Mouse (Mus musculus) liver, adult (tissue): ENCODE results near the gene Clcn5.

Experiments
- GATA4 ChIP-seq: IDR thresholded peaks from 2 replicates; pipeline ENCODE4 v1.6.1; 2014; ENCODE audit warnings: mild to moderate bottlenecking, low read length; ENCODE audit not compliant: insufficient replicate concordance

Clcn5 gene

DNA sequence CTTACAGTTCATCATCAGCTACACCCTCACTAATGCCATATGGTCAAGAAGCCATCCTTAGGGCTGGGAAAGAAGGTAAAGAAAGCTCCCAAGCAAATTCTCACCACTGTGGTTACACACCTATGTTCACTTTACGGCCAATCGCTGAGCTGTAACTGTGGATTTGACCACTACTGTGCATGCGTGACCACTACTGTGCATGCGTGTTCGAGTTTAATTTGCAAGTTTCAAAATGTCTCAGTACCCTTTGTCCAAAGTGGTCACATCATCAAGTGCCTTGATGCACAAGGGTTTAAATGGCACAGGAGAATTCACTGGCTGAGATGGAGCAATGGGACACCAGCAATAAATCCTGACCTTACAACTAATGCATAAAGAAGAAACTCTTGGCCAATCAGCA is 58.0 kb downstream of the Clcn5 start:
- no peak for TF ChIP-seq GATA4

DNA sequence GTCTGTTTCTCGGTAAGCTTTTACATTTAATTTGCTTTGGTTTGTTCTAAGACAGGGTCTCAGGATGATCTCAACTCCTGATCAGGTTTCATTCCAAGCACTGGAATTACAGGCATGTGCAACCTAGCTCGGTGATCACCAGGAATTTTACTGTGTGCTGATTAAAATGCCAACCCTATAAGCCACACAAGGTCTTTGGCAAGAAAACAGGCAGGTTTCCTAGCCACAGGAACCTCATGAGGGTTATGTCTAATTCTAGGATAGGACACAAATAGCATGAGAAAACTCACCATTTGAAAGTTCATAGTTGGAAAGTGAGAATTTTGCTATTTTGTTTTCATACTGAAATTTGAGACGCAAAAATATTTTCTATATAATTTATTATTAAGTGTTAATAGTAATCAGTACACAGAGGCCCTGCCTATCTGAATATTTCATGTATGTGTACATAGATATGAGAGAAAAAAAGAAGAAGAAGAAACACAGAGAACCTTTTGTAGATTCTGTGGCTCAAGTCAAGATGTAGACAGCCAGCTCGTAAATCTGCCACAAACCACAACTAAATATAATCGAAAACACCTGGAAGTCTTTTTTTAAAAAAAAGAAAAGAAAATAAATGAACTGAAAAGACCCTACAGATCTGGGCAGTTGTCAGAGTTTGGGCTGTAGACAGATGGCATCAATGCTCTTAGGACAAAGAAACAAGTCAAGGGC is 58.6 kb downstream of the Clcn5 start:
- TF ChIP-seq GATA4 = no peak

DNA sequence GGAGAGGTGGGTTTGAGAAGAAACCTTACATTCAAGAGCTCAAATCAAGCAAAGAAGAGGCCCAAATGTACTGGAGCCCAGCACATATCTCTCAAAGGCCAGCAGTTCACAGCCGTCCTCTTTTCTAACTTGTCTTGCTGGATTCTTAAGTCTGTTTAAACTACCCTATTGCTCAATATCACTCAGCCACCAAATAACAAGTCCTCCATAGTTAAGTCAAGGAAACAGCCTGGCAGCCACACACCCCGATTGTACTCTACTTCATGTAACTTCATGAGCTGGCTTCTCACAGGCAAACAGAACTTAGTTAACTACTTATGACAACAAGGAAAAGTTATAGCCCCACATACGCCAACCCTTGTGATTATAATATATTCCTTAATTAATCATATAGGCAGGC is 59.4 kb downstream of the Clcn5 start:
- TF ChIP-seq GATA4 = no peak

DNA sequence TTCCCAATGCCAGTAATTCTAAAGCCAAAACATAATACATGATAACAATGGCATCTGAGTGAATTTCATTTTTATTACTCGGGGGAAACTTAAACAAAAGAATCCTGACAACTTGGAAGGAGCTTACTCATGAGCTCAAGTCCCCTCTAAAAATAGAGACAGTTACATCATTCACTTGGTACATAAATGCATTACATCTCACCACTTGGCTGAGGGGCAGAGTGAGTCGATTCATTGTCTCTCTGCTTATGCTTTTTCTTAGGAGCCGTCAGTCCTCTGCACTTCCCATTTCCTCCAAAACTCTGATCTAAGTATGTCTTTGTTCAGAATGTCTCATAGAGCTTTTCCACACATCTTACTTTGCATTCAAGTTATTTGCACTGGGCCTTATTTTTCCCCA is 63.1 kb downstream of the Clcn5 start:
- no peak for TF ChIP-seq GATA4

DNA sequence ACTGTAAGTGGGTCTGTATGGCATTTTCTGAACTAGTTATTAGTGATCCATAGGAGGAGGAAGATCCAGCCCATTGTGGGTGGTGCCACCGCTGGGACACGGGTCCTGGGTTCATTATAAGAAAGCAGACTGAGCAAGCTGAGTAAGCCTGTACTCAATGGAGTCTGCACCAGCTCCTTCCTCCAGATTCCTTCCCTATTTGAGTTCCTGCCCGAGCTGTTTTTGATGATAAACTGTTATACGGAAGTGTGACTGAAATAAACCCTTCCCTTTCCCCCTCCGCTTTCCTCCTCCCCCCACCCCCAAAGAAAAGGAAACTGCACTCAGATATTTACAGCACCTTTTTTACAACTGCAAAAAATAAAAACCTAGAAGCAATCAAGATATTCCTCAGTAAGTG is 115.1 kb downstream of the Clcn5 start:
- TF ChIP-seq GATA4 = no peak

DNA sequence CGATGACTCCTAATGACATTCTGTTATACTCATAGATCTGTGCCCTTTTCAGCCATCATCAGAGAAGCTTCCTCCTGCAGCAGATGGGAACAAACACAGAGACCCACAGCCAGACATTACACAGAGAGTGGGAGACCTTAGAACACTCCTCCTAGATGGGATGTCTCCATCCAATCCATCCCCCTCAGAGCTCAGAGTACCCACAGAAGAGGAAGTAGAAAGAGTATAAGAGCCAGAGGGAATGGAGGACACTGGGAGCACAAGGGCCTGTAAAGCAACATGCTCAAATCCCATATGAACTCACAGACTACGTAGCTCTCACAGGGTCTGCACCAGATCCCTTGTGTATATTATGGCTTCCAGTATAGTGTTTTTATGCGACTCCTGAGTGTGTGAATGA is 115.6 kb downstream of the Clcn5 start:
- no peak for TF ChIP-seq GATA4

DNA sequence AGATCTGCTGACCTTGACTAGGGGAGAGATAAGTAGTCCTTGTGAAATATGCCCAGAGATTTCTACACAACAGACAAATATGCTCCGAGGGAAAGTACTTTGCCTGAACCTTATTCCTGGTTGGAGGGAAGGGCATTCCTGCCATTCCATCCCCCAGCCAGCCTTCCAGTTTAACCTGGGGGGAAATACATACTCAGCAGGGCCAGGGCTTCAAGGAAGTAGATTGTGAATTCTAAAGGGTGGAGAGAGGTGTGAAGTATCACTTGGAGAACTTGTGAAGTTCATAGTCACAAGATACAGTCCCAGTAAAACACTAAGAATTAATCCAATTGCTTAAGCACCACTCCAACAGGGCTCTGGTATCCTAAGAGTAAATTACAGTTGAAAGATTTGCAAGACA is 121.3 kb downstream of the Clcn5 start:
- TF ChIP-seq GATA4 = no peak

DNA sequence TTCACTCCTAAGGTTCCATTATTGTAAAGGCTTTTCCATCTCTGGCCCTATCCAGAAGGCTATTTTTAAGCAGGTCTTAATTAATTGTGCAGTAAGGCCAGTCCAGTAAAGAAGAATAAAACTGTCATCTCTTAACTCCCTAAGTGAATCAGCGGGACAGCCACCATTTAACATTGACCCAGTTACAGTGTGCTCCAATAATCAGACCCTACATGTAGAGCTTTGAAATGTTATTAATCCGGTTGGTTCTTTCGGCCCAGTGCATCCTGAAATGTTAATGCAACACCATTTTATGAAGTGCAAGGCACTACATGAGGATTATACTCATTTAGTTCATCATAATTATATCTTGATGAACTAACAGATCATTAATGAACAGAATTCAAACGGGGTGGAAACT is 128.3 kb downstream of the Clcn5 start:
- TF ChIP-seq GATA4 = no peak

DNA sequence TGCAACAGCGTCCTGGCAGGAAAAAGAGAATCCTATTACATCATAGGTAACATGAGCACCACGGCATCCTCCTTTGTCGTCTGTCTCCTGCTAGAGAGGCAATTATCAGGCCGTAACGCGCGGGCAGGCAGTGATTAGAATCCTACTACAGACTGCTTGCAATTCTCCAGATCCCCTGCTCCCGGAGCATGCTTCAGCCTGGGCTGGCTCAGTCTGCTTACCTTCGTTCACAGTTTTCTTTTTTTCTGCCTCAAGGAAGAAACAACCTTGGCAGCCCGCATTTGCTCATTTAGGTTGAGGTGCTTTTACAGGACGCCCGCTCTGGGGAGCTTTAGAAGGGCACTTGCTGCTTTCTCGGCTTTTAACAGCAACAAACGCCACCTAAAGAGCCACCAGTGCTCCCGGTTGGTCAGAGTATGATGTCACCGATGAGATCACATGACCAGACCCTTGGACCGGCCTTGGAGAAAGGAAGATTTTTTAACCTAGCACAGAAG is 130.8 kb downstream of the Clcn5 start:
- TF ChIP-seq GATA4 = no peak

DNA sequence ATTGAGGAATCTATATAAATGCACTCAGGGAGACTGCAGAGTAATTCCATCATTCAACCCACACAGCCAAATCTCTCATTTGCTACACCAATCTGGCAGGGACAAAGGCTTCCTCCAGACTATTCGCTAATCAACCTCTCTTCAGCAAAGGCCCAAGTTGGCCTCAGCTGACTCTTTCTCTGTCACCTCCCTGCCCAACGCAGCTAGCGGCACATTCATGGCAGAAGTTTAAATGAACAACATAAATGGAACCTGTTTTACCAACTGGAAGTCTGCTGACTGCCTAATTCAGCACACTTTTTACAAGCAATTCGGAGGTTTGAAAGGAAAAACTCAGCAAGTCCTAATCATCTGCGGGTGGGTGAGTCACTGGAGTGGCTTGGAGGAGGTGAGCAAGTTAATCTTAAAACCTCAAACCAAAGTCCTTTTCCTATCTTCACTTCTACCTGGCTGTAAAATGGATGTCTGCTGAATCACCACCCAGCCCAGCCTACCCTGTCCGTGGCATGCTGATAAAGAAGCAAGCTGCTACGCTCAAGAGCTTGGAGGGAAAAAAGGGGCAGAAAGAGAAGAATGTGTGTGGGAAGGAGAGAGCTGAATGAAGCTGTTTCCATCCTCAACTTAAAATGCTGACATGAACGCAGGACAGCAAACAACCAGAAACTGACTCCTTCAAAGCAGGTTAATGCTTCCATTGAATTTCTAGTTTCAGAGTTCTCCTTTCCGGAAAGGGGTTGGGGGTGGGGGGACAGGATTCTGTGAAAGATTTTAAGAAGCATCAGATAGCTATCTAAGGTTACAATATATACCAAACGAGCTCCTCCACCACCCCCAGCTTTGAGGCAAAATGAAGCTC is 131.5 kb downstream of the Clcn5 start:
- no peak for TF ChIP-seq GATA4

DNA sequence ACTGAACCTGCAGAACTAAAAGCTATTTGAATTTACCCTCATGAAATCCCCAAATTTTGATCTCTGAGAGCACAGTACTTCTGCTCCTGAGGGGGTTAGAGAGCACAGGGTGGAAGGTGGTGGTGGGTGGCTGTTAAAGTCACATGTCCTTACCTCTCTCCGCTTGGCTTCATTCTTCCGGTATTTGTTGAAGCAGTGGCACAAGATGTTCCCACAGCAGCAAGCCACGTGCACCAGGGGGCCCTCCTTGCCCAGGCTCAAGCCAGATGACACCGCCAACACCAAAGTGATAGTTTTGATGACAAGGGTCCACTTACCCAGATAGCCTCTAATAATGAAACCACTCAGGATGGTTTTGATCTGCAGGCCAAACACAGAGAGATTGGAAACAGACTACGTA is 149.0 kb downstream of the Clcn5 start:
- TF ChIP-seq GATA4 = no peak

DNA sequence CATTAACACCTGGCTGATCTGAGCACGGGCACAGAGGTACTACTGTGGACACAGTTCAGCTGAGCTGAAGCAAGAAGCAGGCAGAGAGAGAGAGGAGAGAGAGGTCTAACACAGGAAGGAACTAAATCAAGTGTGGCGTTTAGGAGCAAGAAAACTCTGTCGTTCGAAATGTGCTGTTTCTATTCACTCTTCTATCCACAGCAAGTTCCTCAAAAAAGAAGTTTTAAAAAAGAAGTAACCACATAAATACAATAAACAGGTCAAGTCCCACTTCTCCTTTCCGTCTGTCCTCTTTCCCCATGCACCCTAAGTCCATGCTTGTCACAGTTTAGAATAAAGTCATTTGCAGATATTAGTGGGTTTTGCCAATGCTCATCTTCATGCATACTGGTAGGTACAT is 150.4 kb downstream of the Clcn5 start:
- TF ChIP-seq GATA4 = no peak

DNA sequence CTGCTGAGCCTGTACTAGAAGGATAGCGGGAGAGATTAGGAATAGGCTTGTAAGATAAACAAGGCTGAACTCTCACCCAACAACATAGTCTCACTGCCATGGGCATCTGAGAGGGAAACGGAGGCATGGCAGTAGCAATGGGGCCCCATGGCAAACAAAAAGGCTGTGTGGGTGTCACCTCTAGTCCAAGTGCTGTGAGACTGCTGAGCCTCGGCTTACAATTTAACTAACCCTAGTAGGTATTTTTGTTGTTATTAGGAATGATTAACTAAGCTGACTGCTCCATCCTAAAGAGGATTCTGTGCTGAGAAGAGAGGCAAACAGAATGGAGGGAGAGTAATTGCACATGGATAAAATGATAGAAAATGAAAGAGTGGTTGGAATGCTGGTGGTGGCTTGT is 161.2 kb downstream of the Clcn5 start:
- TF ChIP-seq GATA4 = no peak

DNA sequence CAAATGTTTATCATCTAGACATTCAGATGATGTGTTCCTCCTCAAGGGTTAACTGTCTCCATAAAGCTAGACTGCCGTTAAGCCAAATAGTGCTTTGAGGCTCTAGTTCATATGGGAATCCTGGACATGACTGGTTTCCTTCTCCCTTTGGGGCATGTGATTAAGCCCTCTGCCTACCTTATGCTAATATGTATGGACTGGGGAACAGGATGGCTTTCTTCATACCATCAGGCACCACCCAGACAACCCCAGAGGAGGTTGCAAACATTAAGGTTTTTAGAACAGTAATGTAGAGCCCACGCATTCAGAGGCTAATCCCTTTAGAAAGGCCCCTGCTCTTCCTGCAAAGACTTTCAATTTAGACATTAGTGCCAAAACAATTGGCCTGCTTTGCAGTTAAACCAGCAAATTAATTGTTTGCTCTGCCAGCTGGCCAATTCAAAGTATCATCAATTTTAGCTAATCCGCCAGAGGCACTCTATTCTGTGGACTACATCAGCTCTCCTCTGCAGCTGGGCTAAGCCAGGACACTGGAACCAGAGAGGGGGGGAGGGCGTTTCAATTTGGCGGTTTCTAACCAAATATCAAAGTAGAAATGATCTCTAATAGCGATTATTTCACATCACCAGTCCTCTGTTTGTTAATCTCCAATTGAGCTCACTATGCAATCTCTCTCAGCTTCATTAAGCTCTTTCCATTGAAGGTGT is 163.0 kb downstream of the Clcn5 start:
- TF ChIP-seq GATA4 = no peak

DNA sequence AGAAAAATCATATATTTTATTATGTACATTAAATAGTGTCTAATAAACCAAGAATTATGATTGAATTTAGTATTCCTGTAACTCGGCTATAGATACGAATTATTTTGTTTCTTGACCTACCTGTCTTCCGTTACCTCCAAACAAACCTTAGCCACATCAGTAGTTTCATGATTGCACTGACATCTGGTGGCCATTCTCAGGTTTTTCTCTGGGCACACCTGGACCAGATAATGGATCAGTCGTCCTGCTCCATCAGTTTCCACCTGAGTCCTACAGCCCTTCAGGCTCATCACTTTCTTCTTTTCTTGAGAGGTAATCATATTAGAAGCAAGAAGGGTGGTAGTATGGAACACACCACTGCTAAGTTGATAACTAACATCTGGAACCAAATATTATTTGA is 169.0 kb downstream of the Clcn5 start:
- no peak for TF ChIP-seq GATA4

DNA sequence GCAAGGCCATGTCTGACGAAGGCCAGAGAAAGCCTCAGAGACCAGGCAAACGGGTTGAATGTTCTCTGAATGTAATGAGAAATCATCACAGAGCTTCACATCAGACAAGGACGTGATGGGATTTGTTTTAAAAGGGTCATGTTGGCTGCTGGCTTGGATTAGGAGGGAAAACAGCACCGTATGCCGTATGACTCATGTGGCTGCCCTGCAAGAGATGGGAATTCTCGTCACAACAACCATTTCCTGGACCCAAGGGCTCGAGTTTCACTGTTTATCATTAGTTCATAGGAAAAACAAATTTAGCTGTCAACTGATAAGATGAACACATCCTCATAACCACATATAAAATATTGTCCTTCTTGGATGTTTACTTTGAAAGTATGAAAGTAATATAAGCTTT is 173.0 kb downstream of the Clcn5 start:
- TF ChIP-seq GATA4 = no peak
